Mouse (Mus musculus) lung, postnatal 0 days (tissue): ENCODE results near the gene Gpr108. TPM values are rescaled to one million over a fixed set of nuclear protein-coding genes. Genes with fewer than 3 reads are reported as not detected.

Experiments
- ATAC-seq: fragments of 200-750 bp; cut with Nextera tagmentation; 2 replicates; pipeline ENCODE4 v1.8.0; 2017; ENCODE audit warnings: moderate library complexity
- DNase-seq: peaks from one replicate; pipeline ENCODE4 v3.0.0-alpha.2; 2016; ENCODE audit warnings: low spot score
- H3K27ac ChIP-seq: fragments of 300-500 bp; sonication (generic); 2 replicates; pipeline ENCODE4 v1.5.1; 2014; ENCODE audit warnings: antibody characterized with exemption, mild to moderate bottlenecking, low read length, mixed read lengths
- H3K27me3 ChIP-seq: fragments of 300-500 bp; sonication (generic); replicated peaks from 2 replicates; pipeline ENCODE4 v1.6.1; 2014; ENCODE audit warnings: low read length, mixed read lengths; ENCODE audit not compliant: insufficient read depth
- H3K36me3 ChIP-seq: fragments of 300-500 bp; sonication (generic); 2 replicates; pipeline ENCODE4 v1.6.1; 2014; ENCODE audit warnings: low read length, mixed read lengths; ENCODE audit not compliant: insufficient read depth
- H3K4me1 ChIP-seq: fragments of 300-500 bp; sonication (generic); 2 replicates; pipeline ENCODE4 v1.6.1; 2014; ENCODE audit warnings: antibody characterized with exemption, low read depth, low read length, mixed read lengths; ENCODE audit not compliant: insufficient read depth
- H3K4me2 ChIP-seq: fragments of 300-500 bp; sonication (generic); replicated peaks from 2 replicates; pipeline ENCODE4 v1.6.1; 2014; ENCODE audit warnings: low read depth, mild to moderate bottlenecking, low read length, moderate library complexity, mixed read lengths
- H3K4me3 ChIP-seq: fragments of 300-500 bp; sonication (generic); 2 replicates; pipeline ENCODE4 v1.5.1; 2014; ENCODE audit warnings: low read depth, low read length
- H3K9ac ChIP-seq: fragments of 300-500 bp; sonication (generic); replicated peaks from 2 replicates; pipeline ENCODE4 v1.6.1; 2014; ENCODE audit warnings: low read depth, mild to moderate bottlenecking
- H3K9me3 ChIP-seq: fragments of 300-500 bp; sonication (generic); 2 replicates; pipeline ENCODE4 v1.6.1; 2016; ENCODE audit warnings: low read length, mixed read lengths
- CTCF ChIP-seq: IDR thresholded peaks from 2 replicates; pipeline ENCODE4 v1.5.1; 2016; ENCODE audit warnings: antibody characterized with exemption, mild to moderate bottlenecking
- EP300 ChIP-seq: IDR thresholded peaks from 2 replicates; pipeline ENCODE4 v1.6.1; 2016; ENCODE audit warnings: antibody characterized with exemption, mild to moderate bottlenecking, control low read depth
- WGBS: fragments of 180-500 bp; shearing (Covaris S2); extraction: QIAGEN DNeasy Blood & Tissue Kit; methylation state at CpG from one replicate; pipeline ENCODE4 v1.1.7; 2014; 5-methylcytosine and 5-hydroxymethylcytosine counted together
- polyA plus RNA-seq: library from polyadenylated mRNA; unstranded; fragments of >200 nt; fragmentation: Nextera tagmentation; extraction: Ambion mirVana; gene quantifications from 2 replicates; pipeline ENCODE4 v1.2.1, GENCODE M21; 2015

The Gpr108 gene
- polyA plus RNA-seq, 1 experiment from 2014 or later = 48.4 TPM

DNA sequence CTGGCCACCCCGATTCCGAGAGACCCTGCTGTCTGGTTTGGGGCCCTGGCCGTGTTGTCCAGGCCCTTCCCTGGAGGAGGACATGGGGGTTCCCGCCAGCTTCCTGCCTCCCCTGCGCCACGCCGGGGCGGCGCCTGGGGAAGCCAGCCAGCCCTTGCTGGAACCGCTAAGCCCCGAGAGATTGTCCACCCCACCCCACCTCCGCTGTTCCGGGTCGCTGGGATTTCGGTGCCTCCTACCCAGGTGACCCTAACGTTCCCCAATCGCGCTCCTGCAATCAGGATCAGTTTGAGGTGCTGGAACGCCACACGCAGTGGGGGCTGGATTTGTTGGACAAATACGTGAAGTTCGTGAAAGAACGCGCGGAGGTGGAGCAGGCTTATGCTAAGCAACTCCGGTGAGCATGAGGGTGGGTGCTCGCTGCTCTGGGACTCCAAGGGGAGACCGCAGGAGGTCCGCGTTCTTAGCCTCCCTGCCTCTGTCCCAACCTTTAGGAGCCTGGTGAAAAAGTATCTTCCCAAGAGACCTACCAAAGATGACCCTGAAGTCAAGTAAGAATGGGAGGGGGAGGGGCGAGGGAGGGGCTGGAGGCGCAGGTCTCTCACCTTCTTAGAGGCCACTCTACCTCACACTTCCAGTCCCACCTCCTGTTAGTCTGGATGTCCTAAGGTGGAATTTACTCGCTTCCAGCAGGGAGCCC, 2.4 kb upstream of the Gpr108 start:
- Histone ChIP-seq H3K9ac (peak overlapping the region; percentile 70), H3K4me3 (peak overlapping the region; percentile 80), H3K27ac (peak overlapping the region; percentile 88), H3K4me1 (0 out of 2 replicates have a peak, but pooled peaks cover 11% of the 10 kb centered on the region), H3K36me3 (peaks cover 15% of the 10 kb centered on the region; the same call in 1 of the 2 replicates), H3K27me3 (no peaks in the 10 kb centered on the region), H3K4me2 (peak overlapping the region; percentile 90), H3K9me3 (no peaks in the 10 kb centered on the region)
- DNase-seq (peak; percentile 72), ATAC-seq (no peak)
- 2% methylated on average over 33 of the region's 33 CpGs for WGBS
- TF ChIP-seq CTCF = no peak; the same call in 1 of the 2 replicates

- peak within 1 kb of the TSS; percentile 88 for H3K27ac ChIP-seq
- H3K36me3 ChIP-seq = peaks cover 3% of the 10 kb centered on the region; the same call in 1 of the 2 replicates
- DNase-seq = peak; percentile 95
- under 1% methylated on average over 39 of the region's 52 CpGs for WGBS
- H3K27me3 ChIP-seq = no peaks in the 10 kb centered on the region
- peak; percentile 62 for ATAC-seq
- peak; percentile 57 for TF ChIP-seq CTCF
- no peak for TF ChIP-seq EP300
- H3K4me2 ChIP-seq = peak within 1 kb of the TSS; percentile 90
- H3K4me3 ChIP-seq = peak within 1 kb of the TSS; percentile 80
- no peaks in the 10 kb centered on the region for H3K9me3 ChIP-seq
- peak within 1 kb of the TSS; percentile 70 for H3K9ac ChIP-seq
- H3K4me1 ChIP-seq = 0 out of 2 replicates have a peak, but pooled peaks cover 11% of the 10 kb centered on the region
These were observed 1.2 kb upstream of the Gpr108 start, which contains the start of gene Trip10 for GRCm38 (mm10) chr17:57249186-57250181. Trip10 (plus strand) TSS chr17:57249455.

GRCm38 (mm10) chr17:57248771-57249170, 525 bp upstream of the Gpr108 start:
- WGBS = 7% methylated on average over 13 of the region's 13 CpGs
- H3K9me3 ChIP-seq = no peaks in the 10 kb centered on the region
- H3K27me3 ChIP-seq = no peaks in the 10 kb centered on the region
- H3K36me3 ChIP-seq = no peaks in the 10 kb centered on the region
- DNase-seq (no peak), ATAC-seq (no peak)
- H3K27ac ChIP-seq = peak overlapping the region; percentile 88
- TF ChIP-seq EP300 (no peak), CTCF (no peak)
- H3K4me3 ChIP-seq = peak overlapping the region; percentile 80
- H3K9ac ChIP-seq = 0 out of 2 replicates have a peak overlapping the region, but pooled peaks have one; percentile 3
- 0 out of 2 replicates have a peak, but pooled peaks cover 11% of the 10 kb centered on the region for H3K4me1 ChIP-seq
- H3K4me2 ChIP-seq = peak overlapping the region; percentile 90

DNA sequence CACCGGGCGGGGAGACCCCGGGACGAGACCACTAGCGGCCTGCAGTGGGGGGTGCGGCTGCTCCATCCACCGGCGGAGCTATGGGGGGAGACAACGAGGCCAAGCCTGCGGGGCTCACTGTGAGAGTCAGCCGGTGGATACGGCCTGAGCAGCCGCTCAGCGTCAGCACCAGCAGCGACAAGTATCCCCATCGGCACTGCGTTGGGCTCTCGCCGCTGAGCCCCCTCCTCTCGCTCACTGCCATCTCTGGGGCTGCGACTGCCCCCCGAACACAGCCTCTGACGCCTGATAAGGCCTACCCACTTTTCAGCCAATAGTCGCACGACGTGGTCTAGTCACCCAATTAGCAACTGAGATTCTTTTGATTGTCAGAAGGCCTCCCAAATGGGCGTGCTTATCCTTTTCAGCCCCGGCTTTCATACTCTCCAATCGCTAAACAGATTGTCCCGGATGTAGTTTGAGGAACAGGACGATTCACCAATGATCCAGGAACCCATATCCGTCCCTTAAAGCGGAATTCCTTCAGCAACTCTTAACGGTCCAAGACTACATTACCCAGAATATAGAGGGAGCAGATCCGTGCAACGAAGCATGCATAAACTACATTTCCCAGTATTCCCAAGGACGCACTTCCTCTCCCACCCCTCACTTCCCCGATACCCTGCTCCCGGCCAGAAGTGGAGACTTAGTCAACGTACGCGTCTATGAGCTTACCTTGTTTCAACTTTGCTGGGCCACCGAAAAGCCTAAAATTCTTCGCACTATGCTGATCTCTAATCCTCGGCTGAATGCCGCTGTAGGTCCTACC, 649 bp downstream of the Gpr108 start:
- peaks cover 7% of the 10 kb centered on the region for H3K36me3 ChIP-seq
- WGBS = 1% methylated on average over 46 of the region's 46 CpGs
- 0 out of 2 replicates have a peak, but pooled peaks cover 11% of the 10 kb centered on the region for H3K4me1 ChIP-seq
- peak overlapping the region; percentile 88 for H3K27ac ChIP-seq
- H3K9me3 ChIP-seq = no peaks in the 10 kb centered on the region
- TF ChIP-seq CTCF (peak; percentile 39), EP300 (peak; percentile 70)
- ATAC-seq = peak; percentile 91
- peak overlapping the region; percentile 65 for H3K9ac ChIP-seq
- no peaks in the 10 kb centered on the region for H3K27me3 ChIP-seq
- peak; percentile 100 for DNase-seq
- peak overlapping the region; percentile 90 for H3K4me2 ChIP-seq
- peak overlapping the region; percentile 80 for H3K4me3 ChIP-seq

GRCm38 (mm10) chr17:57246663-57247392, 1.4 kb downstream of the Gpr108 start:
- TF ChIP-seq EP300 (no peak), CTCF (peak; percentile 54)
- DNase-seq (peak; percentile 59), ATAC-seq (no peak)
- H3K27me3 ChIP-seq = no peaks in the 10 kb centered on the region
- H3K4me2 ChIP-seq = peak overlapping the region; percentile 83
- WGBS = 3% methylated on average over 18 of the region's 18 CpGs
- H3K27ac ChIP-seq = peak overlapping the region; percentile 75
- no peaks in the 10 kb centered on the region for H3K9me3 ChIP-seq
- H3K4me1 ChIP-seq = 0 out of 2 replicates have a peak, but pooled peaks cover 11% of the 10 kb centered on the region
- peak overlapping the region; percentile 80 for H3K4me3 ChIP-seq
- H3K9ac ChIP-seq = peak overlapping the region; percentile 65
- H3K36me3 ChIP-seq = peaks cover 8% of the 10 kb centered on the region
